Mouse (Mus musculus) gastrocnemius, postnatal 10 days (tissue): Measurements from ENCODE around the gene Ptma. TPM values are rescaled to one million over a fixed set of nuclear protein-coding genes. Genes with fewer than 3 reads are reported as not detected.
A peak's percentile ranks its signal among the peaks of the same experiment; 100 is the strongest.
"Not testable (repeated sequence)": the region's sequence is repeated elsewhere in the genome, so short reads cannot be mapped to it uniquely, and the experiment has no call there.

Source experiments
- DNase-seq: peaks from one replicate; pipeline ENCODE4 v3.0.0; 2021; ENCODE audit warnings: mixed read lengths
- total RNA-seq, 2 experiments: library from RNA; stranded (reverse); gene quantifications; 2 replicates each; pipeline ENCODE4 v1.2.3; 2021

Ptma gene
- total RNA-seq, 2 experiments from 2014 or later = 358 to 428 TPM

DNA sequence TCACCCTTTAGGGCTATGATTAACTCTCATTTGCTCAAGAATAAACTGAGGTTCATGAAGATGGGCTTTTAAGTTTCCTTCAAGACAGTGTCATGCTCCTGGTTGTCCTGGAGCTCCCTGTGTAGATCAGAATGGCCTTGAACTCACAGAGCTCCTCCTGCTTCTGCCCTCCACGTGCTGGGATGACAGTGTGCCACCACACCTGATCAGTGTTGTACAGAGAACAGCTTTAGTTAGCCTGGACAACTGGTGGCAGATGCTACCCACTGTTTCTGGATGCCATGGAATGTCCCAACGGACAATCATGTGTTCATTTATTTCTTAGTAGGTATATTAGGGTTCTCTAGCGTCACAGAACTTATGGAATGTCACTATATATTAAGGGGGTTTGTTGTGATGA, 9.4 kb upstream of the Ptma start:
- DNase-seq = no peak

DNA sequence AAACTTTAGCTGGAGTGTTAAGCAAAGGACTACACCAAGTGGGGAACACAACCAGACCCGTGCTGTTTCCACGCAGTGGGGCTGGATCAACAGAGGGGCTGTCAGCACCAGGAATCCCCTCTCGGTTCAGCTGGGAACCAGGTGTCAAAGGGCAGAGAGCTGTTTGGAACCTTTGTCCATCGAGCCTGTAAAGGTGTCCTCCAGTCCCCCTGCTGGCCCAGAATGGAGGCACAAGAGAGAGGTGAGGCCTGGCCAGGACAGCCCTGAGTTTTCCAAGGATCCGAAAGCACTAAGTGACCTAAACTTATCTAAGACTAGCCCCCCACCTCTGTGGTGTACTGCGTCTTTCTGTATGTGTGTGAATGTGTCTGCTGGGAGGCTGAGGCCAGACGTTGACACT, 6.2 kb upstream of the Ptma start:
- peak; percentile 55 for DNase-seq

DNA sequence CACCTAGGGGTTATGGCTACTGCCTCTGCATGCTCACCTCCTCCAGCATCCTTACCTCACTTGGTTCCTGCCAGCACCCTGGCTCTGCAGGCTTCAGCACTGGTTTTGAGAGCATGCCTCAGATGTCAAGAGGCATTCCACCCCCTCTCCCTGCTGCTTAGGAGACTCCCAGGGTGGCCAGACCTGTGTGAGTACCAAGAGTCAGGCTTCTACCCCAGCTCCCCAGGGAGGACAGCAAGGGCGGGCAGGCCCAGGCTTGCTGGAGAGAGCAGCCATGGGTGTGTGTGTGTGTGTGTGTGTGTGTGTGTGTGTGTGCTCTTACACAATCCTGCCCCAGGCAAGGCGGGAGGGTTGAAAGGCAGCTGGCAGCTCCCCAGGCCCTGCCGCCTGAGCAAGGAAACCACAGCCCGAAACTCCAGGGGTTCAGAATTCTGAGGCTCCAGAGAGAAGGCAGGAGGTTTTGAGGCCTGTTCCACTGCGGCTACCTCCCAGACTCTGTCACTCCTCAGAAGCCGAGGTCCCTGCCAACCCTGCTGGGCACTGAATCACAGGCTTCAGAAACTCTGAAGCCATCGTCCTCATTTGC, 4.1 kb upstream of the Ptma start:
- peak; percentile 32 for DNase-seq

DNA sequence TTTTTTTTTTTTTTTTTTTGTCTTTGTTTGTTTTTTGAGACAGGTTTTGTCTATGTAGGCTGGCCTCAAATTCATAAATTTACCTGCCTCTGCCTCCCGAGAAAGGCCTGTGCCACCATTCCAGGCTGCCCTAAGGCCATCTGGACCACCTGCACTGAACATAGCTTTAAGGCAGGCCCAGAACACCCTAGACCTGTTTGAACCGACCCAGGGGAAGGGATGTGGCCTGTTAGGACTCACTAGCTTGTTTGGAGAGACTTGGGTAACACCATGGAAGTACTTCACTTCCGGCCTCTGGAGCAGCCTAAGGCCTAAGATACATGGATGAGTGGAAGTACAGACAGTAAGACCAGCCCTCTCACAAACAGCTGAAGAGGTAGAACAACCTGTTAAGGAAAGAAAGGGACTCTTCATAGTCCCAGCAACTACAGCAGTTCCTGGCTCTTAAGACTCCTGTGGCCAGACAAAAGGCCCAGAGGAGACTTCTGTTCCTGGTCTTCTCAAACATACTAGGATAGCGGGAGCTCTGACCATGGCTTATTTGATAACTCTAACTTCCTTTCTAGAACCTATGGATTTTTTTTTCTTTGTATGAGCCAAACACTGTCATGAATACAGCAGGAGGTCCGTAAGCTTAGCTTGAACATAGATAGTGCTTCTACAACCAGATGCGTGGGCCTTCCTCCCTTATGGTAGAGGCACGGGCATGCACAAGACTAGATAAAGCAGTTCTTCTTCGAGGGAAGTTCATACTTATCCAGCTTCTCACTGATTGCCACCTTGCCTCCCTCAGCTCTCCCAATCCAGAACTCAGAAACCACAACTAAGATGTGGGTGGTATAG, 2.5 kb upstream of the Ptma start:
- DNase-seq = no peak

DNA sequence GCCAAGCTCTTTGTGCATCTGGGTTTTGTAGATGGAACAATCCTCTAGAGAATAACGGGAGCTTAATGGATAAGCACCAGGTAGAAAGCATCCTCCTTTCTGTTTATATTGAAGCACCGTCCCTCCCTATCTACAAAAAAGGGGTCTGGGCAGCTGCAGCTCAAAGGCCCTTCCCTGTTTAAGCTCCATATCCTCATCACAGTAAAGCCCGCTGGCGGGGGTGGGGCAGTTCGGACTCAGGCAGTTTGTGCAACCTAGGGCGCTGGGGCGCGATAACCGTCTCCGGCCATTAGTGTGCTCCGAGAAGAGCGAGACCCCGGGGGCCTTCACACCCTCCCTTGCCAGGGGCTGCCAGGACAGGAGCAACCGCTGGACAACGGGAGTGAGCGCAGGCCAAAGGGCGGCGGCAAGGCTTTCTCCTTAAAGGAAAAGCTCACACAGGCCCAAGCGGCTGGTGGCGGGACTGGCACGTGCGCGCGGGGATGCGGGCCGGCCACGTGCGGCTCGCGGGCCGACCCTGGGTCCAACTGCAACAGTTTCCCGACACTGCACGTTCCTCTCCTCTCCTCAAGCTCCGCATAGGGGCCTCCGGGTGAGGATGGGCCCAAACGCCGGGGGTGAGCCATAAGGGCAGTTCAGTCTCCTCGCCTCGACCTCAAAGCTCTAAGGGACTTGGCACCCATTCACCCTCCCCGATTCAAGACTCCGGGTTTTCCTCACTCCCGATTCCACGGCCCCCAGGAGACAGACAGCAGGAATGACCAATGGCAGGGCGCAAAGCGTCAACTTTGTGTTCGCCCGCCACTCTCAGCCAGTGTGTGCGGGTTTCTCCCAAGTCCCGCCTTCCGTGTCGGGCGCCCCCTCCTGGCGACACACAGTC, 1.7 kb upstream of the Ptma start:
- peak; percentile 99 for DNase-seq

DNA sequence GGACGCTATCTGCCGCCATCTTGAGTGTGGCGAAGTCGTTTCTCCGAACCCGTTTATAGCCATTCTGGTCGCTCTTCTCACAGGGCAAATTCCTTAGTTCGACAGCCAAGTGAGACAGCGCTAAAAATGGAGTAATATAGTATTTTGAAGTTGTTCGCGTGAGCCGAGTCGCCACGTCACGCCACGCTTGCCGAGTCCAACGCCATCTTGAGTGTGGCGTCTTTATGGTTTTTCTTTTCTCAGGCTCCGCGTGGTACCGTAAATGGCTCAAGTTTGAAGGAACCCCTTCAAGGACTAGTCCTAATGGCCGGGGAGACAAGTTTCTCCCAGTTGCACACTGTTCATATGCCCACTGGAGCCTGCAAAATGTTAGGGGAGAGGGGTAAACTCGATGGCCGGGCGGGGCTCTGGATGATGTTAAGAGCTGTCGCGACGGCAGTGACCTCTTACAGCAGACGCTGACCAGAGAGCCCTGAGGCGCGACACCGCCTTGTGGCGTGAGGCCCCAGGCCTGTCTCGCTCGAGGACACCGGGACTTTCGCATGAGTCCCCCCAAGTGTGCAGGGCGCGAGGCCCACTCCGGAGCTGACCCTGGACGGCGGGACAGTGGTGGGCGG, 919 bp upstream of the Ptma start:
- DNase-seq = peak; percentile 72

DNA sequence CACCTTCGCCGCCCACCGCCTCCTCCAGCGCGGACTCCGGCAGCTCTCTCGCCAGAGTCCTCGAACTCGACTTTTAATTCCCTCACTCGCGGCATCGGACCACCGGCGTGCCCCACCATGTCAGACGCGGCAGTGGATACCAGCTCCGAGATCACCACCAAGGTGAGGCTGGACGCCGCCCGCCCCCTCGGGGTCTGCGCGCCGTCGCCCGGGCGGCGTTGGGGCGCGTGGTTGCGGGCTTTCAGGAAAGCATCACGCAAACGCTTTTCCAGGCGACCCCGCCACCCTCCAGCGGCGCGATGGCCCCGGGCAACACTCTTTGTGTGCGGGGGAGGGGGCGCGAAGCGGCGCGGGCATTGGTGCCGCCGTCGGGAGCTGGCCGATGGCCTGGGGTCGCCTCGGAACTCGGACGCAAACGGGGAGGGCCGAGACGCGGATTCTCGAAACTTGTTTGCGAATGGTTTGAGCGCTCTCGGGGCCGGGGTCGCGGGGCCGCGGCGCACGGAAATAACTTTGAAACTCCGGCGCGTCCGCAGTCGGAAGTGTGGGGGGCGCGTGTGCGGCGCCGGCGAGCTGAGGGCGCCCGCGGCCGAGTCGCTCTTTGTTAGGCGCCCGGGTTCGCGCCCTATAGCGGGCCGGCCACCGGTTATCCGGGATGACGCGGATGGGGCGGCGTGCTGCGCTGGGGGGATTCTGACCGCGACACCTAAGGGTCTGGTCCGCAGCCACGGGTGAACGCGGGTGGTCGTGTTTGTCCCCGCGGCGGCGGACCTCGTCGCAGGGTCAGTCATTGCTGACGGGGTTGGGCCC, 468 bp downstream of the Ptma start:
- peak; percentile 54 for DNase-seq

DNA sequence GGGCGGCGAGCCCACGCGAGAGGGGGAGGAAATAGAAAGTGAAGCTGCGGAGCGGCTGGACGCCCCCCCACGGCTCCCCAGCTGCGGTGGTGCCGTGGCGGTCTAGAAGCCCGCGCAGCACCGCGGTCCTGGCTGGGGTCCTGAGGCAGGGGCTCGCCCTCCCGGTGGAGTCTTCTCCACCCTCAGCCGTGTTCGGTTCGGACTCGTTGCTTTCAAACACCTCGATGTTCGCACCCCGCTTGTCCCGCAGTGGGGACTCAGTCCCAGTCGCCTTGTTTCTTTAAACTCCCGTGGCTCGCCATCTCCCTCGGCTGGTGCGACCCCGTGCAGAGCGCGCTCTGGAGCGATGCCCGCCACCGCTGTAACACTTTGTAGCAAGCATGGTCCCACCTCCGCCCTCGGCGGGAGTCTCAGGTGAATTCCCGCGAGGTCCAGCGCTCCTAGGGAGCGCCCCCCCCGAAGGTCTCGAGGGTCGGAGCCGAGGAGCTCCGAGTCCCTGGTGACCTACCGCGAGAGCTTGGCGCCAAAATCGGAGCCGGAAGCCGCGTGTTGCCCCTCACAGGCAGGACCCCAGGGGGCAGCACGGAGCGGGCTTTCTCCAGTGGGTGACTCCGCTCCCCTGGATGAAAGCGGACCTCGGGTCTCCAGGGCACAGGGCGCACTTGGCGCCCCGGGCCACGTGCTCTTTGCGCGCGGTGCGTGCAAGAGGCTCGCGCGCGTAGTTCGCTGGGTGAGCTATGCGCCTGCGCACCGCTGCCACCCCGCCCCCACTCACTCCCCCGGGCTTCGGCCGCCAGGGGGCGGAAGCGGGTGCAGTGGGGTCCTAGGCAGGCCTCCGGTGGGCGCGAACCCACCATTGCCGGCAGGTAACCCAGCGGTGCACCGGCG, 1.3 kb downstream of the Ptma start:
- peak; percentile 95 for DNase-seq

DNA sequence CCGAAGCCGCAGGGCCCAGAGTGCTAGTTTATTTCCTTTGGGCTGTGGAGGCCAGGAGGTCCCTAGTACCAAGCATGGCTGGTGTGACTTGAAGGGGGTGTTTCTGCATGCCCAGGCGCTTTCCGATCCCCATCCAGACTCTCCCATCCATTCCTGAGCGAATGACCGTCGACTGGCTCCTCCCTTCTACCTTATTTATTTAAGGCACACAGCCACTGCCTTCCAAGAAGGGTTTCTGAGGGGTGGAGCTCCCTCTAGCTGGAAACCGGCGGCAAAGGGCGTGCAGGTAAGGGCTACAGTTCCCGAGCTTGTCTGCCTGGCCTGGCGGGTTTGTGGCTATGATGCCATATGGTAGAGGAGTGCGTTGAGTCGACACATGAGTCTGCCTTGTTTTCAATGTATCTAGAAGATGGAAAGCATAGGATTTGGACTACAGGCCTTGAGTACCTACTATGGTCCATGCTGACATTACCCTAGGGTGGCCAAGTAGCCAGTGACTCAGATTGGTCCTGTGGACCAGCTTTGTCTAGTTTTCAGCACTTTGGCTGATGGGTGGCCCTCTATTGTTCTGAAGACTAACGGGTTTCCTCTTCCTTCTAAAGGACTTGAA, 2.1 kb downstream of the Ptma start:
- no peak for DNase-seq

DNA sequence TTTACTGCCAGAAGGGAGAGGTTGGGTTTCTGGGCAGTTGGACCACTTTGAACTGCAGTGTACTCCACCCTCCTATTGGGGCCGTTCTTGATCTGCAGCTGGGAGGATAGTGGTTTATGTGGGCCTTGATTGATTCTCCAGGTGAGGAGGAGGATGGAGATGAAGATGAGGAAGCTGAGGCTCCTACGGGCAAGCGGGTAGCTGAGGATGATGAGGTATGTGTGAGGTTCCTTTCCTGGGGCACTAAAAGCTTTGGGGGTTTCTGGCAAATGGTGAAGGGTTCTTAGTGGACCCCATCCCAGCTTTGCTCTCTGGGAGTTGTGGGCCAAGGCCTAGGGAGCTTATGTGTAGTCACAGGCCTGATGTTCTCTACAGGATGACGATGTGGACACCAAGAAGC, 3.1 kb downstream of the Ptma start:
- no peak for DNase-seq

DNA sequence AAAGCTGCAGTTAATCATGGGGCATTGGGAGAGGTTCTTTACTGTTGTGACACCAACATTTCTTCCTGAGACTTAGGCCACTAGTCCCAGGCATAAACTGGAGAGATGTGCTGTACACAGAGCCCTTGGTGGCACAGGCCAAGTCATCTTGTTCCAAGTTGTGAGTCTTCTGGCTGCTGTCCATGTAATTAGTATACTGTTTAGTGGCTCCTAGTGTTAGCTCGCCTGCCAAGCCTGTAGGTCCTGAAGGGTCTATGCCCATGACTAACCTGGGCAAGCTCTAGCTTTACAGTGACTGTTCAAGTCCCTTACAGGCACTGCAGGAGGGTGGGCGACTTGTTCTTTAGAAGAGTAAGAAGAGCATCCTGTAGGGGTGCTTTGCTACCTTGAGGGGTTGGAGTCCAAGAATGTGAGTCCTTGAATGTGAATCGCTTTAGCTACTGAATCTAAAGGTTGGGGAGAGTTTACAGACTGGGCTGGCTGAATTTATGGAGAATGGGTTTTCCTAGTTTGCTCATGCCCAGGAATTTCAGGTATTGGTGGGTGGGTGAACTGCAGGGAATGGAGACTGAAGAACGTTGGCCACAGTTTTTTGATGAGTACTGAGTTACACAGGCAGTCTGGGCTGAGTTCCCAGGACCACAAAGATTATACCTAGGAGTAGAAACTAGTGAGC, 4.5 kb downstream of the Ptma start:
- DNase-seq = no peak

DNA sequence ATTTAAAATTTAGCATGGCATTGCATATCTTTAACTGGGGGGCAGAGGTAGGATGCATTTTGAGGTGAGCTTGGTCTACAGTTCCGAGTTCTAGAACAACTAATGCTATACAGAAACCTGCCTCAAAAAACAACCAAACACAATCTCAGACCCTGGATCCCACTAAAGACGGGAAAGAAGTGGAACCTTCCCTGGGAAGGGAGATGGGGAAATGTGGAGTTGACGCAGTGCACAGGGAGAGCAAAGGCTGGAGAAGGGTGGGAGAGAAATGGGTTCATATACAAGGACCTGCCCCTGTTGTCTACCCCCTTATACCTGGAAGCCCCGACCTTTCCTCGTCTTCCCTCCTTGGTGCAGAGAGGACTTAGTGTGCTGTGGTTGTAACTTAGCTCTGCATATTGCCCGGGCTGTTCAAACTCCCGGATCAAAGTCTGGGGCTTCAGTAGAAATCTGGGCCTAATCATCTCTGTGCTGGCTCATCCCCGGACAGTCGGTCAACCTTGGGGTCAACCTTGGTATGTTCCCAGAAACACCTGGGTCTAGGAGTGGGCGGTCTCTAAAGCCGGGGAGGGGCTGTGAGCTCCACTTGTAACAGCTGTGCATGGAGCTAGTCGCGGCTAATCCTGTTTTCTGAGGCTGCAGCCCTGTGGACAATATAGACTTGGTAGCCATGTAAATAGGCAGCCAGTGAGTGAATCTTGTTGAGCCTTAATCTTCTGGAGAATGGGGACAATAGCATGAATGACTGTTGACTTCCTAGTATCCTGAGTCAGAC, 5.2 kb downstream of the Ptma start:
- DNase-seq = no peak

DNA sequence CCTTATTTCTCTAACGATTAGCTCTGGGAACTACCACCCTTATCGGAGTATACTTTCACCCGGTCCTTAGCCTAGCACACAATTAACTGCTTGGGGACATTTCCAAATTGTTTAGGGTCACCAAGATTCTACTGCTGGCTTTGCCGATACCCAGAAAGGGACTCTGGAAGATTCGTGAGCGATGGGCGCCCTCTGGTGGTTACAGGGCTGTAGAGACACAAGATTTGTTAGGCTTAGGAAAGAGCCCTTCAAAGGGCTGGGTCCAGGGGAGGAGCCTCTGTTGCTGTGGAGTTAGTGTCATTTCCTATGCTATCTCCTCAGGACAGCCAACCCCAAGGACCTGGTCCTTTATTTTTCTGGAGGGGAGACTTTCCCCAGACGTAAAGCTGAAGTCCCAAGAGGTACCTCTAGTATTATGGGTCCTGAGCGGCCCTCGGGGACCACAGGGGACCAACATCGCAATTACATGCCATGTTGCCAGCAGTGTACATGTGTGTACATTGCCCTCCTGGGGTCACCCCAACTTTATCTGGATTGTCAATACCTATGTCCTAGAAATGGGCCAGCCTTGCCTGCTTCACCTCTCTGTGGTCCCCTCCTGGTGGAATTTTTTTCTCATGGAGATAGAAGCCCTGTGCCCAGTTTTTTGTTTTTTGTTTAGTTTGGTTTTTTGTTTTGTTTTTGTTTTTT, 6.0 kb downstream of the Ptma start:
- peak; percentile 96 for DNase-seq

DNA sequence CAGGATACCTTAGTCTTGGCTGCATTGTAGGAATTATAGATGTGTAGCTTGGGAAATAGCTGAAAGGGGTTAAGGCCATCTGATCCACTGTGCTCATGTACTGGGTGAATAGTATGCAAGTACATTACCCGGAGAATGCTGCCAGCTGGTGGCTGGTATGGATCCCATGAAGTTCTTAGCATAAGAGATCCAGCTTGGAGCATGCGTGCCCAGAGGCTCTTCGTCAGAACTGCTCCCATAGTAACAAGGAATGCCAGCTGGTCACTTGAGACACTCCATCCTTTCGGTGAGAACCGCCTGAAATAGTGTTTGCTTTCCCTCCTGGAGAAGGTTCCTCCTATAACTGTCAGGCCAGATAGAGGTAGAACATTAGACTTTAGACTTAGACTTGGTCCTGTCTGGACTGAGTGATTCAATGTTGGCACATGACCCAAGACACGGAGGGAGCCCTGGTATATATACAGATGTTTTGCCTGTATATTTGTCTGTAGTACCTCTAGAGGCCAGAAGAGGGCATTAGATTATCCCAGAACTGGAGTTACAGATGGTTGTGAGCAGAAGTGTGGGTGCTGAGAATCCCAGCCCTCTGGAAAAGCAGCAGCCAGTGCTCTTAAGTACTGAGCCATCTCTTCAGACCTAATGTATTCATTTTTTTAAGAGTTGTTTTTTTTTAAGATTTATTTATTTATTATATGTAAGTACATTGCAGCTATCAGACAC, 7.0 kb downstream of the Ptma start:
- DNase-seq = no peak

DNA sequence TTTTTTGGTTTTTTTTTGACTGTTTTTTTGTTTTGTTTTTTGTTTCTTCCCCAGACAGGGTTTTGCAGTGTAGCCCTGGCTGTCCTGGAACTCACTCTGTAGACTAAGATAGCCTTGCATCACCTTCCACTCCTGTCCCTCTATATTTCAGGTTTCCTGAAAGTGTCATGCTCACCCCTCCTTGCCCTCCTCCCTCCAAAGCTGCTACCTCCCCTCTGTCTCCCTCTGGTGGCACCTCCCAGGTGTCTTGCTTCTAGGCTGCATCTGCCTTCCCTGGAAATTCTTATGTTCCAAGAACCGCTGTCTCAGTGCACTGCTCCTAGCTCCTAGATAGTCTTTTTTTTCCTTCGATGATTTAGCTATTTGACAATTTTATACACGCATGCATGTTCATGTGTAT, 11.9 kb downstream of the Ptma start:
- DNase-seq = no peak

DNA sequence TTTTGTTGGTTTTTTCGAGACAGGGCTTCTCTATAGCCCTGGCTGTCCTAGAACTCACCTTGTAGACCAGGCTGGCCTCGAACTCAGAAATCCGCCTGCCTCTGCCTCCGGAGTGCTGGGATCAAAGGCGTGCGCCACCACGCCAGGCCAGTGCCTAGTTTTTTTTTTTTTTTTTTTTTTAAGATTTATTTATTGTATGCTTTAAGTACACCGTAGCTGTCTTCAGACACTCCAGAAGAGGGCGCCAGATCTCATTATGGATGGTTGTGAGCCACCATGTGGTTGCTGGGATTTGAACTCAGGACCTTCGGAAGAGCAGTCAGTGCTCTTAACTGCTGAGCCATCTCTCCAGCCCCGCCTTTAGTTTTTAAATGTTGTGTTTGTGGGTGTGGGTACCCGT, 13.1 kb downstream of the Ptma start:
- not testable (repeated sequence) for DNase-seq

DNA sequence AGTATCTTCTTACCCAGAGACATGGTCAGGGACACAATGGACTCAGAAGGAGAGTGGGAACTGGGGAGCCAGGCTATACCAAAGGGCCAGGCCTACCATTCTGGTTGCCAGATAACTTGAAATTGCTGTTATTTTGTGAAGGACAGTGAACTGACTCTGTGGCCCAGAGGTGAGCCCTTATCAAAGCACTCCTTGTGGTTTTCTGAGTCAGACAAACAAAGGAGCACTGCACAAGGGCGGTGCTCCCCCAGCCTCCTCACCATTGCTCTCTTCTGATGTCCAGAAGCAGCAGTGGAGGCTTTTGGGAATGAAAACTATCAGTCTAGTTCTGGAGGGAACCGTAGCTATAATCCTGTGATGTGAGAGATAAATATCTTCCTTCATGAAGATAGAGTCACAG, 16.1 kb downstream of the Ptma start:
- no peak for DNase-seq
